Mouse (Mus musculus) C2C12 (cell line): ENCODE results near the gene Prss35.

Experiments used
- CTCF ChIP-seq: IDR thresholded peaks from one replicate; pipeline ENCODE4 v1.5.1; 2011; ENCODE audit not compliant: control insufficient read depth, insufficient read depth, insufficient read length
- FOSL1 ChIP-seq: IDR thresholded peaks from one replicate; pipeline ENCODE4 v1.8.0; 2011; ENCODE audit warnings: mild to moderate bottlenecking, low read length; ENCODE audit not compliant: poor library complexity, insufficient read depth, severe bottlenecking
- MAX ChIP-seq: IDR thresholded peaks from one replicate; pipeline ENCODE4 v1.6.1; 2011; ENCODE audit warnings: mild to moderate bottlenecking, control low read depth
- MYOG ChIP-seq: IDR thresholded peaks from one replicate; pipeline ENCODE4 v1.6.1; 2011; ENCODE audit not compliant: control insufficient read depth, insufficient read length; ENCODE audit errors: extremely low read depth
- USF1 ChIP-seq: IDR thresholded peaks from one replicate; pipeline ENCODE4 v1.6.1; 2011; ENCODE audit warnings: low read depth, mild to moderate bottlenecking, control low read depth, moderate library complexity

DNA sequence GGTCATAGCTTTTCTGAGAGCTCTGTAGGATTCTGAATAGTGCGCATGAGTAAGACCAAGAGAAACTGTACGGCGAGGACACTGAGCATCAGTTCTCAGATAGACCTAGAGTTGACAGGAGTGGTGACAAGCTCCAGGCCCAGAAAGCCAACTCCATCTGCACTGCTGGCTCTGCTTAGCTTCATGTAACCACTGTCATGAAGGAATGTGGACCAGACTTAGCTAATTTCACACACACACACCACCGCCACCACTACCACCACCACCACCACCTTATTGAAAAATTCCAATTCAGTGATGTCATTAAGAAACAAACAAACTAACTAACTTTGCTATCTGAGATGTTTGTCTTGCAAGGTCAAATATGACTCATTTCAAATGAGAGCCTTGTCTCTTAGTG lies 6.5 kb upstream of the Prss35 start:
- TF ChIP-seq CTCF (no peak), MAX (no peak), MYOG (no peak), USF1 (no peak), FOSL1 (no peak)
